Mouse (Mus musculus) 416B (cell line): ENCODE data around the gene Flt3l.

ENCODE experiments used
- DNase-seq: peaks from one replicate; pipeline ENCODE4 v3.0.0; 2011; ENCODE audit warnings: low read depth

The Flt3l gene

GRCm38 (mm10) chr7:45135993-45136567 lies at the start of gene Flt3l, which contains the start of gene Gm45713:
TSS of gene Flt3l (minus strand) at chr7:45136432.
TSS of gene Gm45713 (minus strand) at chr7:45136231.
- DNase-seq, result peak; percentile 92

GRCm38 (mm10) chr7:45185921-45186320 lies 49.7 kb upstream of the Flt3l start:
- no peak for DNase-seq

- no peak for DNase-seq
These were observed 47.4 kb upstream of the Flt3l start for GRCm38 (mm10) chr7:45183672-45184071.

- no peak for DNase-seq
These were observed 46.4 kb upstream of the Flt3l start for GRCm38 (mm10) chr7:45182606-45183005.

- peak; percentile 85 for DNase-seq
These were observed 46.0 kb upstream of the Flt3l start for GRCm38 (mm10) chr7:45182199-45182601.

GRCm38 (mm10) chr7:45181540-45181939 lies 45.3 kb upstream of the Flt3l start:
- DNase-seq, result no peak

GRCm38 (mm10) chr7:45180896-45181477 lies 44.8 kb upstream of the Flt3l start, which contains the start of gene Pth2:
TSS of gene Pth2 (plus strand) at chr7:45180995.
- DNase-seq, result no peak

- DNase-seq, result no peak
These were observed 43.2 kb upstream of the Flt3l start, which contains the start of gene Gfy for GRCm38 (mm10) chr7:45179469-45179868. TSS of gene Gfy (minus strand) at chr7:45179569.

- DNase-seq, result no peak
These were observed 42.3 kb upstream of the Flt3l start for GRCm38 (mm10) chr7:45178550-45178949.

GRCm38 (mm10) chr7:45176356-45176755 lies 40.1 kb upstream of the Flt3l start:
- DNase-seq, result no peak

GRCm38 (mm10) chr7:45175929-45176328 lies 39.7 kb upstream of the Flt3l start:
- DNase-seq, result no peak

GRCm38 (mm10) chr7:45175398-45175797 lies 39.2 kb upstream of the Flt3l start:
- peak; percentile 14 for DNase-seq

GRCm38 (mm10) chr7:45174567-45175280 lies 38.5 kb upstream of the Flt3l start:
- DNase-seq, result peak; percentile 17

- peak; percentile 70 for DNase-seq
These were observed 37.5 kb upstream of the Flt3l start for GRCm38 (mm10) chr7:45173772-45174171.

GRCm38 (mm10) chr7:45172974-45173373 lies 36.7 kb upstream of the Flt3l start:
- peak; percentile 57 for DNase-seq

- DNase-seq, result no peak
These were observed 33.3 kb upstream of the Flt3l start for GRCm38 (mm10) chr7:45169495-45169894.

- DNase-seq, result no peak
These were observed 32.4 kb upstream of the Flt3l start for GRCm38 (mm10) chr7:45168656-45169055.

- DNase-seq, result no peak
These were observed 31.7 kb upstream of the Flt3l start for GRCm38 (mm10) chr7:45167761-45168445.

- no peak for DNase-seq
These were observed 30.7 kb upstream of the Flt3l start for GRCm38 (mm10) chr7:45166950-45167401.

- no peak for DNase-seq
These were observed 29.5 kb upstream of the Flt3l start for GRCm38 (mm10) chr7:45165701-45166100.

GRCm38 (mm10) chr7:45164833-45165232 lies 28.6 kb upstream of the Flt3l start:
- DNase-seq, result no peak

GRCm38 (mm10) chr7:45163735-45164490 lies 27.7 kb upstream of the Flt3l start, which contains the start of gene Slc17a7:
TSS of gene Slc17a7 (plus strand) at chr7:45163949.
- DNase-seq, result no peak
